Mouse (Mus musculus) left cerebral cortex, postnatal 4 days (tissue): ENCODE results near the gene Olfr484. TPM values are rescaled to one million over a fixed set of nuclear protein-coding genes. Genes with fewer than 3 reads are reported as not detected.
"Not testable (repeated sequence)": the region's sequence is repeated elsewhere in the genome, so short reads cannot be mapped to it uniquely, and the experiment has no call there.

Experiments used
- DNase-seq: peaks from one replicate; pipeline ENCODE4 v3.0.0-alpha.2; 2022
- intact Hi-C: fragments of 180-260 bp; cut with DNase I; formaldehyde crosslinking; loops from one replicate; pipeline ENCODE4 v1.15.1; 2025
- total RNA-seq, 2 experiments: library from RNA; stranded (reverse); gene quantifications; 2 replicates each; pipeline ENCODE4 v1.2.3; 2021

Olfr484 gene
- total RNA-seq = not detected

DNA sequence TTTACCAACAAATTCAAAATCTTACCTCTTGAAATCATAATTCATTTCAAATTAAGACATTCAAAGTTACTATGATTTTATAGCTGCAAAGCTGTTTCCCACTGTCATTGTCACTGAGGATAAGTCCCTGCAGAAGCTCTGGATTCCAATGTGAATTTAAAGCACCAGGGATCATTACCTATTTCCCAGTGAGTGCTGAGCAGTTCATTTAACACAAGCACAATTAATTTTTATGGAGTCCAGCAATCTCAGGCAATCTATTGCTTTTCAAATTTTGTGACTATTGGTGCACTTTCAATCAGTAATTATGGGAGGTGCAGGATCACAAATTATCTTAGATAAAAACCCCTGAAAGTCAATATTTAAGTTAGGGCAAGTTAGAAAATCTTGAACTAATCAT lies at the start of gene Olfr484:
Gene Olfr484, minus strand, starts transcription at position 101 of the 400 bp plus-strand sequence.
- DNase-seq = no peak
- intact Hi-C loops = no loop called here

DNA sequence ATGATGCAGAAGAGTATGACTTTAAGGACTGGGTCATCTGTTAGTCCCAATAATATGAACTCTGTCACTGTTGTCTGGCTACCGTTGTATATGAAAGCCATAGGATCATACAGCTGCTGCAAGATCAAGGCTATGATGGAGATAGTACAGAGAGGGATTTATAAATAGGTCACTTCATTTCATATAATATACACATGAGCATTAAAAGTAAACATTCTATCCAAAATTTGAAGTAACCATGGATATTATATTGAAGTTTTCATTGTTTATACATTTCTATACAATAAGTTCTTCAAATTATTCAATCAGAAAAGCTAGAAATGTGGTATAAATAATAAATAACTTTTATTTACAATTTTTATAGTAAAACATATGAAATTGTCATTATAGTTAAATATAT lies 45.4 kb upstream of the Olfr484 start, which contains the start of gene Olfr486:
Gene Olfr486, minus strand, starts transcription at position 101 of the 400 bp plus-strand sequence.
- intact Hi-C loops, DNase-seq: not testable (repeated sequence)

GRCm38 (mm10) chr7:108159771-108160170 lies 32.5 kb upstream of the Olfr484 start, which contains the start of gene Olfr485:
Gene Olfr485 (minus strand): TSS chr7:108159871.
- intact Hi-C loops = no loop called here
- no peak for DNase-seq

- intact Hi-C loops = no loop called here
- DNase-seq = no peak
Observed at GRCm38 (mm10) chr7:108121416-108121815, 5.8 kb downstream of the Olfr484 start.

- DNase-seq = no peak
- intact Hi-C loops = no loop called here
Observed at GRCm38 (mm10) chr7:108120681-108121080, 6.6 kb downstream of the Olfr484 start.

- intact Hi-C loops = no loop called here
- DNase-seq = no peak
Observed at GRCm38 (mm10) chr7:108100549-108100948, 26.7 kb downstream of the Olfr484 start, which contains the start of gene Olfr483. Gene Olfr483 (plus strand): TSS chr7:108100849.

DNA sequence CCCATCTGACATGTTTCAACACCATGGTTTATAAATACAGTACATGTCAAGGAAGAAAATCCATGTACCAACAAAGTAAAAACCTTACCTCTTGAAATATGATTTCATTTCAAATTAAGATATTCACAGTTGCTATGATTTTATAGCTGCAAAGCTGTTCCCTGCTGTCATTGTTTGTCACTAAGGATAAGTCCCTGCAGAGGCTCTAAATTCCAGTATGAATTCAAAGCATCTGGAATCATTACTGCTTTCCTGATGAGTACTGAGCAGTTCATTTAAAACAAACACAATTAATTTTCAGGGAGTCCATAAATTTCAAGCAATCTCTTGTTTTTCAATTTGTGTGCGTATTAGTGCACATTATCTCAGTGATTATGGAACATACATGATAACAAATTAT lies 29.8 kb downstream of the Olfr484 start, which contains the start of gene Olfr482:
Gene Olfr482, minus strand, starts transcription at position 101 of the 400 bp plus-strand sequence.
- intact Hi-C loops = no loop called here
- no peak for DNase-seq

GRCm38 (mm10) chr7:108079555-108079954 lies 47.7 kb downstream of the Olfr484 start, which contains the start of gene Olfr481:
Gene Olfr481 (plus strand): TSS chr7:108079855.
- no peak for DNase-seq
- intact Hi-C loops = no loop called here

Other genes with a start within 250 kb of the Olfr484 start
- not detected for gene Olfr472, start 229.5 kb downstream of the Olfr484 start, total RNA-seq
- not detected for gene Olfr473, start 197.0 kb downstream of the Olfr484 start, total RNA-seq
- gene Olfr474, start 172.8 kb downstream of the Olfr484 start, total RNA-seq = not detected
- gene Olfr476, start 162.6 kb downstream of the Olfr484 start, total RNA-seq = not detected
- gene Olfr477, start 140.8 kb downstream of the Olfr484 start, total RNA-seq = not detected
- gene Olfr478, start 93.5 kb downstream of the Olfr484 start, total RNA-seq = not detected
- not detected for gene Olfr479, start 76.8 kb downstream of the Olfr484 start, total RNA-seq
- not detected for gene Olfr480, start 60.1 kb downstream of the Olfr484 start, total RNA-seq
- not detected for gene Olfr481, start 47.6 kb downstream of the Olfr484 start, total RNA-seq
- gene Olfr482, start 29.9 kb downstream of the Olfr484 start, total RNA-seq = 1 to 10 TPM; 1.7 to 1.9 TPM
- not detected for gene Olfr483, start 26.6 kb downstream of the Olfr484 start, total RNA-seq
- gene Olfr485, start 32.4 kb upstream of the Olfr484 start, total RNA-seq = not detected
- not detected for gene Olfr486, start 45.3 kb upstream of the Olfr484 start, total RNA-seq
- not detected for gene Olfr487, start 87.2 kb upstream of the Olfr484 start, total RNA-seq
- not detected for gene Olfr488, start 130.9 kb upstream of the Olfr484 start, total RNA-seq
- not detected for gene Olfr490, start 161.5 kb upstream of the Olfr484 start, total RNA-seq
- gene Olfr491, start 186.0 kb upstream of the Olfr484 start, total RNA-seq = not detected
- not detected for gene Olfr492, start 196.2 kb upstream of the Olfr484 start, total RNA-seq
- gene Olfr493, start 219.5 kb upstream of the Olfr484 start, total RNA-seq = not detected
- not detected for gene Olfr494, start 237.9 kb upstream of the Olfr484 start, total RNA-seq